Mouse (Mus musculus): ENCODE results near the gene Paqr4. TPM values are rescaled to one million over a fixed set of nuclear protein-coding genes. Genes with fewer than 3 reads are reported as not detected.
"Not testable (repeated sequence)": the region's sequence is repeated elsewhere in the genome, so short reads cannot be mapped to it uniquely, and the experiment has no call there.

Paqr4 gene
- 1 to 10 TPM; 1.5 to 2.5 (median 1.9) TPM for total RNA-seq (2022)

- no peak for DNase-seq (ENCODE audit: low spot score in 2 of 2)
Observed at GRCm38 (mm10) chr17:23740598-23741021, at the start of gene Paqr4. Paqr4 (minus strand) TSS chr17:23740867.

GRCm38 (mm10) chr17:23789749-23790268, 49.1 kb upstream of the Paqr4 start:
- DNase-seq (ENCODE audit: low spot score in 2 of 2): no peak

- no peak for DNase-seq (ENCODE audit: low spot score in 2 of 2)
Observed at GRCm38 (mm10) chr17:23788973-23789372, 48.3 kb upstream of the Paqr4 start.

- DNase-seq (ENCODE audit: low spot score in 2 of 2): no peak
Observed at GRCm38 (mm10) chr17:23786510-23786931, 45.9 kb upstream of the Paqr4 start.

GRCm38 (mm10) chr17:23785561-23786471, 45.1 kb upstream of the Paqr4 start, which contains the start of gene Flywch2:
Flywch2 (minus strand) TSS chr17:23786081.
- peak; percentile 25 to 44 for DNase-seq (ENCODE audit: low spot score in 2 of 2)

- no peak for DNase-seq (ENCODE audit: low spot score in 2 of 2)
Observed at GRCm38 (mm10) chr17:23783352-23783751, 42.7 kb upstream of the Paqr4 start.

- no peak for DNase-seq (ENCODE audit: low spot score in 2 of 2)
Observed at GRCm38 (mm10) chr17:23778447-23778846, 37.8 kb upstream of the Paqr4 start.

GRCm38 (mm10) chr17:23777141-23777540, 36.5 kb upstream of the Paqr4 start:
- no peak for DNase-seq (ENCODE audit: low spot score in 2 of 2)

- no peak for DNase-seq (ENCODE audit: low spot score in 2 of 2)
Observed at GRCm38 (mm10) chr17:23776216-23776615, 35.5 kb upstream of the Paqr4 start.

- peak; percentile 65 to 71 for DNase-seq (ENCODE audit: low spot score in 2 of 2)
Observed at GRCm38 (mm10) chr17:23774090-23774489, 33.4 kb upstream of the Paqr4 start.

GRCm38 (mm10) chr17:23773676-23774075, 33.0 kb upstream of the Paqr4 start:
- DNase-seq (ENCODE audit: low spot score in 2 of 2): no peak

GRCm38 (mm10) chr17:23772219-23772556, 31.5 kb upstream of the Paqr4 start:
- not testable (repeated sequence) for DNase-seq (ENCODE audit: low spot score in 2 of 2)

- DNase-seq (ENCODE audit: low spot score in 2 of 2): peak; percentile 95 to 98
Observed at GRCm38 (mm10) chr17:23771284-23772218, 30.9 kb upstream of the Paqr4 start, which contains the start of gene Flywch1. Flywch1 (minus strand) TSS chr17:23771602.

- no peak for DNase-seq (ENCODE audit: low spot score in 2 of 2)
Observed at GRCm38 (mm10) chr17:23770896-23771283, 30.2 kb upstream of the Paqr4 start.

- no peak for DNase-seq (ENCODE audit: low spot score in 2 of 2)
Observed at GRCm38 (mm10) chr17:23770493-23770892, 29.8 kb upstream of the Paqr4 start.

GRCm38 (mm10) chr17:23762976-23763375, 22.3 kb upstream of the Paqr4 start:
- DNase-seq (ENCODE audit: low spot score in 2 of 2): no peak

GRCm38 (mm10) chr17:23761155-23761554, 20.5 kb upstream of the Paqr4 start:
- no peak for DNase-seq (ENCODE audit: low spot score in 2 of 2)

- DNase-seq (ENCODE audit: low spot score in 2 of 2): no peak
Observed at GRCm38 (mm10) chr17:23760231-23760630, 19.6 kb upstream of the Paqr4 start.

GRCm38 (mm10) chr17:23758801-23759200, 18.1 kb upstream of the Paqr4 start:
- no peak for DNase-seq (ENCODE audit: low spot score in 2 of 2)

- DNase-seq (ENCODE audit: low spot score in 2 of 2): no peak
Observed at GRCm38 (mm10) chr17:23757581-23757980, 16.9 kb upstream of the Paqr4 start.

GRCm38 (mm10) chr17:23755689-23756088, 15.0 kb upstream of the Paqr4 start:
- no peak for DNase-seq (ENCODE audit: low spot score in 2 of 2)
